Mouse (Mus musculus) heart, embryonic 15.5 days (tissue): ENCODE results near the gene Hrh1. TPM values are rescaled to one million over a fixed set of nuclear protein-coding genes. Genes with fewer than 3 reads are reported as not detected.

Experiments
- polyA plus RNA-seq: library from polyadenylated mRNA; unstranded; fragments of >200 nt; fragmentation: Nextera tagmentation; extraction: Ambion mirVana; gene quantifications from 2 replicates; pipeline ENCODE4 v1.2.1, GENCODE M21; 2015

Gene Hrh1
- polyA plus RNA-seq, 1 experiment from 2014 or later = 0.04 TPM

Other genes with a start within 250 kb of the Hrh1 start
- 0.16 and 0.22 TPM in 2 replicates for gene Slc6a1, start 115.3 kb upstream of the Hrh1 start, polyA plus RNA-seq
- 15.1 and 18.9 TPM in 2 replicates for gene Atg7, start 245.2 kb downstream of the Hrh1 start, polyA plus RNA-seq